Mouse (Mus musculus): ENCODE results near the gene 1700056E22Rik.

1700056E22Rik gene

GRCm38 (mm10) chr1:184051286-184051685, 17.2 kb upstream of the 1700056E22Rik start:
- DNase-seq = no peak

- no peak for DNase-seq
Observed at GRCm38 (mm10) chr1:184048675-184049418, 14.7 kb upstream of the 1700056E22Rik start.

- no peak for DNase-seq
Observed at GRCm38 (mm10) chr1:184047818-184048217, 13.7 kb upstream of the 1700056E22Rik start.

GRCm38 (mm10) chr1:184046070-184046677, 12.1 kb upstream of the 1700056E22Rik start:
- no peak for DNase-seq

GRCm38 (mm10) chr1:184043391-184043790, 9.3 kb upstream of the 1700056E22Rik start:
- no peak for DNase-seq

- no peak for DNase-seq
Observed at GRCm38 (mm10) chr1:184042745-184043144, 8.6 kb upstream of the 1700056E22Rik start.

GRCm38 (mm10) chr1:184041778-184042573, 7.9 kb upstream of the 1700056E22Rik start:
- no peak for DNase-seq

- no peak for DNase-seq
Observed at GRCm38 (mm10) chr1:184040906-184041305, 6.8 kb upstream of the 1700056E22Rik start.

- no peak for DNase-seq
Observed at GRCm38 (mm10) chr1:184040181-184040580, 6.1 kb upstream of the 1700056E22Rik start.

GRCm38 (mm10) chr1:184039301-184039700, 5.2 kb upstream of the 1700056E22Rik start:
- no peak for DNase-seq

GRCm38 (mm10) chr1:184037802-184038201, 3.7 kb upstream of the 1700056E22Rik start:
- no peak for DNase-seq

- no peak for DNase-seq
Observed at GRCm38 (mm10) chr1:184035346-184035903, 1.3 kb upstream of the 1700056E22Rik start.

- DNase-seq = peak; percentile 9 to 10
Observed at GRCm38 (mm10) chr1:184034741-184035181, 660 bp upstream of the 1700056E22Rik start.

GRCm38 (mm10) chr1:184033390-184034010, 601 bp downstream of the 1700056E22Rik start:
- no peak for DNase-seq

GRCm38 (mm10) chr1:184032682-184033389, 1.3 kb downstream of the 1700056E22Rik start:
- DNase-seq = no peak

- DNase-seq = no peak
Observed at GRCm38 (mm10) chr1:184030070-184030802, 3.9 kb downstream of the 1700056E22Rik start.

GRCm38 (mm10) chr1:184027039-184027438, 7.1 kb downstream of the 1700056E22Rik start:
- DNase-seq = no peak

- DNase-seq = no peak
Observed at GRCm38 (mm10) chr1:184025079-184025478, 9.0 kb downstream of the 1700056E22Rik start.

GRCm38 (mm10) chr1:184024631-184025030, 9.5 kb downstream of the 1700056E22Rik start:
- DNase-seq = no peak

GRCm38 (mm10) chr1:184023971-184024370, 10.1 kb downstream of the 1700056E22Rik start:
- no peak for DNase-seq

GRCm38 (mm10) chr1:184019722-184020107, 14.4 kb downstream of the 1700056E22Rik start:
- DNase-seq = no peak
